Mouse (Mus musculus): ENCODE data around the gene Spag4.

- TF ChIP-seq CTCF (IDR thresholded peaks at IDR 0.05; ENCODE audit: low read depth) (no peak), EP300 (IDR thresholded peaks at IDR 0.05; ENCODE audit: low read depth) (no peak)
Observed at GRCm38 (mm10) chr2:156073725-156074124, 8.8 kb downstream of the Spag4 start.
